11 mouse cellular contexts compared by ENCODE assay signal in genomic region chr12:16218906-16219305, GRCm38 (mm10).
"Had no signal": no experiment of that assay in that cellular context is flagged by ENCODE, and none has a peak within 500 bp of the region (broad histone marks: within the 10 kb centered on the region; RNA-seq: fewer than 3 reads in every experiment).

No protein-coding gene starts in this region.

- DNase-seq: heart, adult 11 months; heart, postnatal 14 days; heart, postnatal 36 days; kidney, adult 11 months; kidney, adult 2 months; kidney, adult 9 months; kidney, postnatal 14 days; kidney, postnatal 36 days; layer of hippocampus, adult 9-11 months; layer of hippocampus, postnatal 36 days; left cerebral cortex, postnatal 4 days had no signal
